Mouse (Mus musculus) forebrain, embryonic 11.5 days (tissue): ENCODE data around the gene Gm10128. TPM values are rescaled to one million over a fixed set of nuclear protein-coding genes. Genes with fewer than 3 reads are reported as not detected.
A peak's percentile ranks its signal among the peaks of the same experiment; 100 is the strongest.
"Not testable (repeated sequence)": the region's sequence is repeated elsewhere in the genome, so short reads cannot be mapped to it uniquely, and the experiment has no call there.

Source experiments
- ATAC-seq: fragments of 200-750 bp; cut with Nextera tagmentation; replicated peaks from 2 replicates; pipeline ENCODE4 v1.8.0; 2017; ENCODE audit warnings: moderate TSS enrichment; ENCODE audit not compliant: low FRiP score
- DNase-seq: peaks from one replicate; pipeline ENCODE4 v3.0.0-alpha.2; 2017; ENCODE audit warnings: low spot score
- H3K27ac ChIP-seq: fragments of 300-500 bp; sonication (generic); 2 replicates; pipeline ENCODE4 v1.5.1; 2014; ENCODE audit warnings: low read depth, low read length
- H3K27me3 ChIP-seq: fragments of 300-500 bp; sonication (generic); 2 replicates; pipeline ENCODE4 v1.6.1; 2014; ENCODE audit warnings: mild to moderate bottlenecking, low read length, mixed read lengths; ENCODE audit not compliant: control insufficient read depth, insufficient read depth
- H3K36me3 ChIP-seq: fragments of 300-500 bp; sonication (generic); 2 replicates; pipeline ENCODE4 v1.6.1; 2014; ENCODE audit warnings: mild to moderate bottlenecking, low read length, moderate library complexity, mixed read lengths; ENCODE audit not compliant: control insufficient read depth, insufficient read depth
- H3K4me1 ChIP-seq: fragments of 300-500 bp; sonication (generic); replicated peaks from 2 replicates; pipeline ENCODE4 v1.6.1; 2014; ENCODE audit warnings: low read length, mixed read lengths; ENCODE audit not compliant: control insufficient read depth, insufficient read depth
- H3K4me2 ChIP-seq: fragments of 300-500 bp; sonication (generic); 2 replicates; pipeline ENCODE4 v1.6.1; 2014; ENCODE audit warnings: low read depth, mild to moderate bottlenecking, low read length, moderate library complexity, mixed read lengths; ENCODE audit not compliant: severe bottlenecking
- H3K4me3 ChIP-seq: fragments of 300-500 bp; sonication (generic); 2 replicates; pipeline ENCODE4 v1.5.1; 2014; ENCODE audit warnings: low read depth, low read length
- H3K9ac ChIP-seq: fragments of 300-500 bp; sonication (generic); 2 replicates; pipeline ENCODE4 v1.6.1; 2014; ENCODE audit warnings: low read length
- H3K9me3 ChIP-seq: fragments of 300-500 bp; sonication (generic); 2 replicates; pipeline ENCODE4 v1.6.1; 2016; ENCODE audit warnings: low read length, mixed read lengths; ENCODE audit not compliant: control insufficient read depth
- WGBS: fragments of 180-500 bp; shearing (Covaris S2); extraction: QIAGEN DNeasy Blood & Tissue Kit; methylation state at CpG from one replicate; pipeline ENCODE4 v1.1.7; 2014; 5-methylcytosine and 5-hydroxymethylcytosine counted together
- polyA plus RNA-seq: library from polyadenylated mRNA; unstranded; fragments of >200 nt; fragmentation: Nextera tagmentation; extraction: Ambion mirVana; gene quantifications from 2 replicates; pipeline ENCODE4 v1.2.1, GENCODE M21; 2014

The Gm10128 gene
- polyA plus RNA-seq: not detected in 2 replicates

DNA sequence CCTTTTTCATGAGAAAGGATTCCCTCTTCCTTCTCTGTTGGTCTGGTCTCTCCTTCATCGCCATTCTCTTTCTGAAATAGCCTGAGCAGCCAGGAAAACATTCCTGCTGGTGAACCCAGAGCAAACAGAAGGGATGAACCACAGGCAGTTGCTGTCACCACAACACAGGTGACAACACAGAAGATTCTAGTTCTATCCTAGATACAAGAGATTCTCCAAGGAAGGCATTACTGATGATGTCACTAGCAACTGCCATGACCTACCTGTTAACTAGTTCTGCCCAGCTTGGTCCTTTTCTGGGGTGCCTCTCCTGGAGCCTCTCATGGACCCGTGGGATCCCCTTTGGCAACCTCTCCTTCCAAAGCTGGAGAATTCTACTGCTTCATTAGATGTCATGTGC lies at the start of gene Gm10128:
Gm10128 (minus strand) TSS at position 101 of the 400 bp plus-strand sequence.
- ATAC-seq, H3K36me3 ChIP-seq, H3K4me2 ChIP-seq, H3K4me3 ChIP-seq, H3K27ac ChIP-seq, DNase-seq, H3K4me1 ChIP-seq, H3K9ac ChIP-seq, H3K27me3 ChIP-seq, H3K9me3 ChIP-seq: not testable (repeated sequence)
- WGBS: no CpG with 5 or more reads among the region's 2 CpGs

DNA sequence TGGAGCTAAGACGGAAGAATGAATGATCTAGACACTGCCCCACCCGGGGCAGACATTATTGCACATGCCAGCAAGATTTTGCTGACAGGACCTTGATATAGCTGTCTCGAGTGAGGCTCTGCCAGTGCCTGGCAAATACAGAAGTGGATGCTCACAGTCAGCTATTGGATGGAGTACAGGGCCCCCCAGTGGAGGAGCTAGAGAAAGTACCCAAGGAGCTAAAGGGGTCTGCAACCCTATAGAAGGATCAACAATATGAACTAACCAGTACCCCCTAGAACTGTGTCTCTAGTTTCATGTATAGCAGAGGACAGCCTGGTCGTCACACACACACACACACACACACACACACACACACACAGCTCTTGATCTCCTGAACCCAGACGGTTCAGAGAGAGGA lies 37.4 kb upstream of the Gm10128 start:
- not testable (repeated sequence) for H3K36me3 ChIP-seq, DNase-seq, ATAC-seq, H3K27ac ChIP-seq, H3K27me3 ChIP-seq, H3K4me2 ChIP-seq, H3K9ac ChIP-seq, H3K4me3 ChIP-seq, H3K9me3 ChIP-seq, H3K4me1 ChIP-seq
- whole genome bisulfite sequencing: 62% methylated on average over 5 of the region's 5 CpGs

DNA sequence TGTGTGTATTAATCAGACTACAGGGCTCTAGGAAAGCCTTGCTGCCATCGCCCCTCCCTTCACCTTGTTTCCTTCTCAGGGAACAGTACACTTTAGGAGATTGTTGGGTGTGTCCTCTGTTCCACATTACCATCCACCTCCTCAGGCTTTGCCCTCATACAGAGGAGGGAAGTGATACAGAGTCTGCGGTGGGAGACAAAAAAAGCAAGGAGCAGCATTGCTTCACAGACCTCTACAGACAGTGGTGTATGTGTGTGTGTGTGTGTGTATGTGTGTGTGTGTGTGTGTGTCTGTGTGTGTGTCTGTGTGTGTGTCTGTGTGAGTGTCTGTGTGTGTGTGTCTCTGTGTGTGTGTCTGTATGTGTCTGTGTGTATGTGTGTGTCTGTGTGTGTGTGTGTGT lies 18.7 kb upstream of the Gm10128 start:
- not testable (repeated sequence) for H3K4me3 ChIP-seq, H3K9ac ChIP-seq, ATAC-seq, H3K9me3 ChIP-seq, H3K4me1 ChIP-seq, H3K36me3 ChIP-seq, H3K4me2 ChIP-seq, H3K27me3 ChIP-seq, DNase-seq, H3K27ac ChIP-seq
- WGBS: 80% methylated on average over 2 of the region's 2 CpGs

DNA sequence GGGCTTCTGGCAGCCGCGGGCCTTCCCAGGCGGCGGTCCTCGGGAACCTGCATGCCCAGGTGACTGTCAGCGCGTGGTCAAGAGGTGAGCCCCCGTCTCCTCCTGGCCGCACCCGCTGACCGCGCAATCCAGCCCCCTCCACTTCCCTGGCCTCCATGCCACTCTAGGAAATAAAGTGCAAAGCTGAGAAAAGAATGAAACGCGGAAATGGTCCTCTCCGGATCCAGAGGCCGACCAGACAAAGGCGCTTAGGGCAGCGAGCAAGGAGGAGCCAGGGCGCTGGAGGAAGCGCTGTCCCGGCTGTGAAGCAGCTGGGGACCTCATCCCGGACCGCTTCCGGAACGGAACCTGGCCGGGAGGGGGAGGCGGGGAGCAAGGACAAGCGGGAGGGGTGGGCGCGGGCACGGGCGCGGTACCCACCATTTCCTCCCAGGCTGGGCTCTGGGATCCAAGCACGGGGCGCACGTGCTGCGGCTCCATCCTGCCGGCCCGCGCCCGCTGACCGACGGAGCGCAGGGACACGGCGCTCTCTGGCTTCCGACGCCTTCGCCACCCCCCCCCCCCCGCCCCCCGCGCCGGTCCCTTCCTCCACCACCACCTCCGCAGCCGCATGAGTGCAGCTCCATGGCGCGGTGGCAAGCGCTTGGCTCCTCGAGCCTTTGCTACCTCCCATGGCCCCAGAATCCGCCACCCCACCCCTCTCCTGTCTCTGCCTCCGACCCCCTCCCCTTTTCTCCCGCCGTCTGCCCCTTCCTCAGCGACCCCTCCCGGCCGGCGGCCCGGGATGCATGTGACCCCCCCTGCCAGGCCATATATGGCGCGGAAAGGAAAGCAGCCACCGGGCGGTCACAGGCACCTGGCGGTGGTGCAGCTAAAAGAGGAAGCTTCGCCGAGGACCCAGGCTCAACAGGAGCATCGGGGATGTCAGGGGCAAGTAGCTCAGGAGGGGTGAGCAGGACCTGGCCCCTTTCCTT lies 14.6 kb upstream of the Gm10128 start:
- H3K27me3 ChIP-seq, H3K27ac ChIP-seq, ATAC-seq, H3K36me3 ChIP-seq, H3K4me1 ChIP-seq, H3K9me3 ChIP-seq: not testable (repeated sequence)
- Histone ChIP-seq H3K4me3 (peak overlapping the region; percentile 31), H3K4me2 (peak overlapping the region; percentile 54), H3K9ac (peak overlapping the region; percentile 27; the same call in 1 of the 2 replicates)
- peak; percentile 49 for DNase-seq
- 1% methylated on average over 25 of the region's 76 CpGs for WGBS

DNA sequence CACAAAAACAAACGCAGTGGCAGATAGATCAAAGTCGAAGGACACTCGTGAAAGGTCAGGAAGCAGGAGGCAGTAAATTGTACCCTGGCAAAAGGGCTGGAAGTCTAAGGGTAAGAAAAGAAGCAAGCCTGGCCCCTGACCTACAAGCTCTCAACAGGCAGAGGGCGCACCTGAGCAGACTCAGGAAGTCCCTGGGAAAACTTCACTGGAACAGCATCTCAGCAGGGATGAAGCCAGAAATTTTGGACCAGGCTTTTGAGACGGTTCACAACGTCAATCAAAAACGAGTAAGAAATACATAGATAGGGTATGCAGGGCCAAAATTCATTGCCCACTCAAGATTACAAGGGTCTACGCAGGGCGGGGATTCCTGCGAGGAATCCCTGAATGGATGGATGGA lies 13.7 kb upstream of the Gm10128 start:
- H3K27me3 ChIP-seq, H3K27ac ChIP-seq, H3K9ac ChIP-seq, H3K36me3 ChIP-seq, H3K4me2 ChIP-seq, ATAC-seq, DNase-seq, H3K9me3 ChIP-seq, H3K4me3 ChIP-seq, H3K4me1 ChIP-seq: not testable (repeated sequence)
- 4% methylated on average over 6 of the region's 10 CpGs for WGBS

DNA sequence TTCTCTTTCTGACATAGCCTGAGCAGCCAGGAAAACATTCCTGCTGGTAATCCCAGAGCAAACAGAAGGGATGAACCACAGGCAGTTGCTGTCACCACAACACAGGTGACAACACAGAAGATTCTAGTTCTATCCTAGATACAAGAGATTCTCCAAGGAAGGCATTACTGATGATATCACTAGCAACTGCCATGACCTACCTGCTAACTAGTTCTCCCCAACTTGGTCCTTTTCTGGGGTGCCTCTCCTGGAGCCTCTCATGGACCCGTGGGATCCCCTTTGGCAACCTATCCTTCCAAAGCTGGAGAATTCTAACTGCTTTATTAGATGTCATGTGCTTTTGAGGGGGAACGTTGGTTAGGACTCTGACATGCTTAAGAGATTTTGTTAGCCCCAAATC lies 48.3 kb downstream of the Gm10128 start, which contains the start of gene Gm10338:
Gm10338 (minus strand) TSS at position 101 of the 400 bp plus-strand sequence.
- DNase-seq, H3K9ac ChIP-seq, H3K4me3 ChIP-seq, ATAC-seq, H3K4me1 ChIP-seq, H3K36me3 ChIP-seq, H3K27ac ChIP-seq, H3K27me3 ChIP-seq, H3K4me2 ChIP-seq, H3K9me3 ChIP-seq: not testable (repeated sequence)
- no CpG with 5 or more reads among the region's 2 CpGs for WGBS

Other genes starting within 250 kb of the Gm10128 start
- not detected in 2 replicates for gene Gm3755, start 193.1 kb downstream of the Gm10128 start, polyA plus RNA-seq
- 3.0 and 3.6 TPM in 2 replicates for gene Gm3752, start 160.2 kb downstream of the Gm10128 start, polyA plus RNA-seq
- 0.55 and 0.92 TPM in 2 replicates for gene Gm3558, start 75.4 kb downstream of the Gm10128 start, polyA plus RNA-seq
- not detected in 2 replicates for gene Gm10338, start 48.4 kb downstream of the Gm10128 start, polyA plus RNA-seq
- gene Gm26661, start 147.6 kb upstream of the Gm10128 start, polyA plus RNA-seq: not detected in 2 replicates
- gene Flnb, start 174.0 kb upstream of the Gm10128 start, polyA plus RNA-seq: 23.2 and 27.2 TPM in 2 replicates